Mouse (Mus musculus) cerebellum, adult 2 months (tissue): ENCODE results near the gene Tbata. TPM values are rescaled to one million over a fixed set of nuclear protein-coding genes. Genes with fewer than 3 reads are reported as not detected.

Experiments used
- DNase-seq, 2 experiments: peaks; one replicate each; pipeline ENCODE4 v3.0.0; 2021
- H3K27ac ChIP-seq: fragments of 200-500 bp; 2 replicates; pipeline ENCODE4 v1.5.1; 2012; ENCODE audit warnings: low read length, control low read depth, inconsistent platforms; ENCODE audit not compliant: insufficient read depth
- H3K27me3 ChIP-seq: fragments of 200-500 bp; 2 replicates; pipeline ENCODE4 v1.6.1; 2012; ENCODE audit warnings: inconsistent platforms, mild to moderate bottlenecking, low read length, moderate library complexity; ENCODE audit not compliant: control insufficient read depth, insufficient read depth
- H3K4me1 ChIP-seq: fragments of 200-500 bp; 2 replicates; pipeline ENCODE4 v1.6.1; 2011; ENCODE audit warnings: low read length; ENCODE audit not compliant: control insufficient read depth, insufficient read depth
- H3K4me3 ChIP-seq: fragments of 200-500 bp; replicated peaks from 2 replicates; pipeline ENCODE3; 2011; ENCODE audit warnings: mild to moderate bottlenecking, low read depth, low read length, control low read depth; ENCODE audit not compliant: insufficient read depth
- CTCF ChIP-seq: fragments of 200-500 bp; IDR thresholded peaks from 2 replicates; pipeline ENCODE4 v1.5.1; 2011; ENCODE audit warnings: low read depth, mild to moderate bottlenecking, control low read depth, low read length, moderate library complexity, borderline replicate concordance; ENCODE audit not compliant: insufficient read depth
- POLR2A ChIP-seq: fragments of 200-500 bp; IDR thresholded peaks from 2 replicates; pipeline ENCODE4 v1.6.1; 2011; ENCODE audit warnings: low read length, control low read depth, borderline replicate concordance; ENCODE audit not compliant: insufficient read depth
- WGBS: fragments of 180-500 bp; shearing (Covaris S2); methylation state at CpG from one replicate; pipeline ENCODE4 v1.1.7; 2018; 5-methylcytosine and 5-hydroxymethylcytosine counted together
- polyA plus RNA-seq: library from polyadenylated mRNA; depleted of rRNA; stranded (reverse); fragments of >200 nt; gene quantifications from 2 replicates; pipeline ENCODE4 v1.2.3, GENCODE M21; 2012

Gene Tbata
- polyA plus RNA-seq, 1 experiment, result 38.2 TPM

- no peak for TF ChIP-seq POLR2A
- TF ChIP-seq CTCF, result no peak
- peaks cover 11% of the 10 kb centered on the region for H3K4me1 ChIP-seq
- no peak for DNase-seq
- WGBS, result 32% methylated on average over 6 of the region's 6 CpGs
- no peak overlapping the region for H3K27ac ChIP-seq
- no peaks in the 10 kb centered on the region for H3K27me3 ChIP-seq
- no peak overlapping the region for H3K4me3 ChIP-seq
Observed at GRCm38 (mm10) chr10:61179927-61180326, 8.2 kb downstream of the Tbata start.

- Histone ChIP-seq H3K27me3 (no peaks in the 10 kb centered on the region), H3K27ac (no peak overlapping the region), H3K4me1 (no peaks in the 10 kb centered on the region; the same call in 1 of the 2 replicates), H3K4me3 (no peak overlapping the region)
- no peak for DNase-seq
- TF ChIP-seq CTCF (no peak), POLR2A (no peak)
- 73% methylated on average over 3 of the region's 3 CpGs for WGBS
Observed at GRCm38 (mm10) chr10:61187001-61187400, 15.2 kb downstream of the Tbata start.

- no peaks in the 10 kb centered on the region; the same call in 1 of the 2 replicates for H3K4me1 ChIP-seq
- WGBS, result 40% methylated on average over 3 of the region's 3 CpGs
- H3K27ac ChIP-seq, result no peak overlapping the region
- DNase-seq, result no peak
- TF ChIP-seq POLR2A (no peak), CTCF (no peak)
- no peaks in the 10 kb centered on the region for H3K27me3 ChIP-seq
- no peak overlapping the region for H3K4me3 ChIP-seq
Observed at GRCm38 (mm10) chr10:61188010-61188409, 16.3 kb downstream of the Tbata start.

- no peak overlapping the region for H3K27ac ChIP-seq
- no peaks in the 10 kb centered on the region for H3K27me3 ChIP-seq
- no peak overlapping the region for H3K4me3 ChIP-seq
- 70% methylated on average over 9 of the region's 9 CpGs for WGBS
- DNase-seq, result no peak
- H3K4me1 ChIP-seq, result no peaks in the 10 kb centered on the region
- TF ChIP-seq POLR2A, result no peak
- TF ChIP-seq CTCF, result no peak
Observed at GRCm38 (mm10) chr10:61194611-61195010, 22.9 kb downstream of the Tbata start.

- Histone ChIP-seq H3K27ac (no peak overlapping the region), H3K4me1 (no peaks in the 10 kb centered on the region), H3K4me3 (no peak overlapping the region), H3K27me3 (no peaks in the 10 kb centered on the region)
- TF ChIP-seq CTCF (no peak), POLR2A (no peak)
- 78% methylated on average over 8 of the region's 8 CpGs for WGBS
- DNase-seq, result no peak
Observed at GRCm38 (mm10) chr10:61195216-61195615, 23.5 kb downstream of the Tbata start.

GRCm38 (mm10) chr10:61195718-61196291 is 24.1 kb downstream of the Tbata start:
- DNase-seq, result no peak
- Histone ChIP-seq H3K27me3 (no peaks in the 10 kb centered on the region), H3K4me3 (no peak overlapping the region), H3K4me1 (no peaks in the 10 kb centered on the region), H3K27ac (no peak overlapping the region)
- 90% methylated on average over 5 of the region's 5 CpGs for WGBS
- TF ChIP-seq CTCF, result no peak
- no peak for TF ChIP-seq POLR2A

GRCm38 (mm10) chr10:61199566-61200213 is 27.9 kb downstream of the Tbata start:
- TF ChIP-seq CTCF (peak; percentile 92), POLR2A (no peak)
- H3K4me3 ChIP-seq, result no peak overlapping the region
- 30% methylated on average over 11 of the region's 11 CpGs for WGBS
- H3K27me3 ChIP-seq, result no peaks in the 10 kb centered on the region
- H3K4me1 ChIP-seq, result no peaks in the 10 kb centered on the region
- peak; percentile 62 to 74 for DNase-seq
- no peak overlapping the region for H3K27ac ChIP-seq

- no peak overlapping the region for H3K27ac ChIP-seq
- no peaks in the 10 kb centered on the region for H3K27me3 ChIP-seq
- no peak for DNase-seq
- H3K4me3 ChIP-seq, result no peak overlapping the region
- no peak for TF ChIP-seq POLR2A
- WGBS, result 96% methylated on average over 7 of the region's 7 CpGs
- H3K4me1 ChIP-seq, result no peaks in the 10 kb centered on the region
Observed at GRCm38 (mm10) chr10:61200232-61200820, 28.6 kb downstream of the Tbata start.
